Mouse (Mus musculus): ENCODE measurements around the gene Rhot2. TPM values are rescaled to one million over a fixed set of nuclear protein-coding genes. Genes with fewer than 3 reads are reported as not detected.

The Rhot2 gene
- polyA plus RNA-seq, 2 experiments, result 10.6 to 101 TPM

- WGBS, result 15% methylated on average over 5 of the region's 5 CpGs
- Histone ChIP-seq H3K9ac (ENCODE audit: low read depth, low read length, severe bottlenecking) (no peak overlapping the region), H3K27me3 (ENCODE audit: control insufficient read depth, insufficient read depth, low read length) (no peaks in the 10 kb centered on the region), H3K4me2 (replicated peaks; ENCODE audit: low read depth, low read length, severe bottlenecking) (no peak overlapping the region), H3K36me3 (ENCODE audit: control insufficient read depth, insufficient read depth, low read length) (peaks cover 63% of the 10 kb centered on the region), H3K4me3 (replicated peaks; ENCODE audit: low read length) (no peak overlapping the region), H3K27ac (replicated peaks; ENCODE audit: low read depth, low read length) (no peak overlapping the region), H3K4me1 (ENCODE audit: control insufficient read depth, insufficient read depth, low read length) (peaks cover 6% of the 10 kb centered on the region), H3K9me3 (ENCODE audit: control insufficient read depth, low read length) (no peaks in the 10 kb centered on the region)
- DNase-seq (ENCODE audit: low spot score), result no peak
- TF ChIP-seq POLR2A (IDR thresholded peaks at IDR 0.05; ENCODE audit: borderline replicate concordance, extremely low read depth, insufficient read depth, insufficient read length), result no peak
- no peak for ATAC-seq (ENCODE audit: low FRiP score, low read depth)
Observed at GRCm38 (mm10) chr17:25880913-25881641, 36.4 kb upstream of the Rhot2 start.

GRCm38 (mm10) chr17:25880196-25880910, 35.7 kb upstream of the Rhot2 start, which contains the start of gene Wfikkn1:
Wfikkn1 (minus strand) TSS chr17:25880858.
- Histone ChIP-seq H3K4me3 (replicated peaks; ENCODE audit: low read length) (no peak within 1 kb of the TSS), H3K27me3 (ENCODE audit: control insufficient read depth, insufficient read depth, low read length) (no peaks in the 10 kb centered on the region), H3K9me3 (ENCODE audit: control insufficient read depth, low read length) (no peaks in the 10 kb centered on the region), H3K9ac (ENCODE audit: low read depth, low read length, severe bottlenecking) (no peak within 1 kb of the TSS), H3K4me2 (replicated peaks; ENCODE audit: low read depth, low read length, severe bottlenecking) (no peak within 1 kb of the TSS), H3K36me3 (ENCODE audit: control insufficient read depth, insufficient read depth, low read length) (peaks cover 63% of the 10 kb centered on the region), H3K27ac (replicated peaks; ENCODE audit: low read depth, low read length) (no peak within 1 kb of the TSS), H3K4me1 (ENCODE audit: control insufficient read depth, insufficient read depth, low read length) (peaks cover 10% of the 10 kb centered on the region)
- DNase-seq (ENCODE audit: low spot score) (no peak), ATAC-seq (ENCODE audit: low FRiP score, low read depth) (no peak)
- WGBS, result 36% methylated on average over 5 of the region's 5 CpGs
- TF ChIP-seq POLR2A (IDR thresholded peaks at IDR 0.05; ENCODE audit: borderline replicate concordance, extremely low read depth, insufficient read depth, insufficient read length), result no peak

GRCm38 (mm10) chr17:25879750-25880149, 35.1 kb upstream of the Rhot2 start:
- Histone ChIP-seq H3K27me3 (ENCODE audit: control insufficient read depth, insufficient read depth, low read length) (no peaks in the 10 kb centered on the region), H3K9ac (ENCODE audit: low read depth, low read length, severe bottlenecking) (no peak overlapping the region), H3K36me3 (ENCODE audit: control insufficient read depth, insufficient read depth, low read length) (peaks cover 58% of the 10 kb centered on the region), H3K4me2 (replicated peaks; ENCODE audit: low read depth, low read length, severe bottlenecking) (no peak overlapping the region), H3K27ac (replicated peaks; ENCODE audit: low read depth, low read length) (no peak overlapping the region), H3K9me3 (ENCODE audit: control insufficient read depth, low read length) (no peaks in the 10 kb centered on the region), H3K4me3 (replicated peaks; ENCODE audit: low read length) (no peak overlapping the region), H3K4me1 (ENCODE audit: control insufficient read depth, insufficient read depth, low read length) (peaks cover 10% of the 10 kb centered on the region)
- ATAC-seq (ENCODE audit: low FRiP score, low read depth), result no peak
- no peak for DNase-seq (ENCODE audit: low spot score)
- TF ChIP-seq POLR2A (IDR thresholded peaks at IDR 0.05; ENCODE audit: borderline replicate concordance, extremely low read depth, insufficient read depth, insufficient read length), result no peak
- 73% methylated on average over 8 of the region's 8 CpGs for WGBS

GRCm38 (mm10) chr17:25879261-25879660, 34.6 kb upstream of the Rhot2 start:
- Histone ChIP-seq H3K4me2 (replicated peaks; ENCODE audit: low read depth, low read length, severe bottlenecking) (no peak overlapping the region), H3K4me3 (replicated peaks; ENCODE audit: low read length) (no peak overlapping the region), H3K27ac (replicated peaks; ENCODE audit: low read depth, low read length) (no peak overlapping the region), H3K27me3 (ENCODE audit: control insufficient read depth, insufficient read depth, low read length) (no peaks in the 10 kb centered on the region), H3K36me3 (ENCODE audit: control insufficient read depth, insufficient read depth, low read length) (peaks cover 53% of the 10 kb centered on the region), H3K4me1 (ENCODE audit: control insufficient read depth, insufficient read depth, low read length) (peaks cover 10% of the 10 kb centered on the region), H3K9me3 (ENCODE audit: control insufficient read depth, low read length) (no peaks in the 10 kb centered on the region), H3K9ac (ENCODE audit: low read depth, low read length, severe bottlenecking) (no peak overlapping the region)
- no peak for ATAC-seq (ENCODE audit: low FRiP score, low read depth)
- TF ChIP-seq POLR2A (IDR thresholded peaks at IDR 0.05; ENCODE audit: borderline replicate concordance, extremely low read depth, insufficient read depth, insufficient read length), result no peak
- 52% methylated on average over 4 of the region's 4 CpGs for WGBS
- no peak for DNase-seq (ENCODE audit: low spot score)

- 92% methylated on average over 19 of the region's 19 CpGs for WGBS
- ATAC-seq (ENCODE audit: low FRiP score, low read depth) (no peak), DNase-seq (ENCODE audit: low spot score) (no peak)
- TF ChIP-seq POLR2A (IDR thresholded peaks at IDR 0.05; ENCODE audit: borderline replicate concordance, extremely low read depth, insufficient read depth, insufficient read length), result no peak
- Histone ChIP-seq H3K4me3 (replicated peaks; ENCODE audit: low read length) (no peak overlapping the region), H3K27ac (replicated peaks; ENCODE audit: low read depth, low read length) (no peak overlapping the region), H3K27me3 (ENCODE audit: control insufficient read depth, insufficient read depth, low read length) (no peaks in the 10 kb centered on the region), H3K4me2 (replicated peaks; ENCODE audit: low read depth, low read length, severe bottlenecking) (no peak overlapping the region), H3K9ac (ENCODE audit: low read depth, low read length, severe bottlenecking) (no peak overlapping the region), H3K9me3 (ENCODE audit: control insufficient read depth, low read length) (no peaks in the 10 kb centered on the region), H3K4me1 (ENCODE audit: control insufficient read depth, insufficient read depth, low read length) (peaks cover 10% of the 10 kb centered on the region), H3K36me3 (ENCODE audit: control insufficient read depth, insufficient read depth, low read length) (peaks cover 48% of the 10 kb centered on the region)
Observed at GRCm38 (mm10) chr17:25878611-25879180, 34.0 kb upstream of the Rhot2 start.
